Mouse (Mus musculus) megakaryocyte, embryonic 14.5 days (primary cell): ENCODE measurements around the gene Tnfrsf12a. TPM values are rescaled to one million over a fixed set of nuclear protein-coding genes. Genes with fewer than 3 reads are reported as not detected.

Experiments used
- H3K27me3 ChIP-seq: replicated peaks from 2 replicates; pipeline ENCODE3; 2012; ENCODE audit warnings: inconsistent platforms
- H3K36me3 ChIP-seq: replicated peaks from 2 replicates; pipeline ENCODE3; 2012; ENCODE audit warnings: low read length, inconsistent platforms, mixed read lengths
- H3K4me1 ChIP-seq: 2 replicates; pipeline ENCODE4 v1.6.1; 2012; ENCODE audit warnings: inconsistent platforms
- H3K4me3 ChIP-seq: replicated peaks from 2 replicates; pipeline ENCODE3; 2012; ENCODE audit warnings: moderate library complexity, mild to moderate bottlenecking, inconsistent platforms
- H3K9me3 ChIP-seq: 2 replicates; pipeline ENCODE4 v1.6.1; 2012; ENCODE audit warnings: inconsistent platforms
- FLI1 ChIP-seq: IDR thresholded peaks from 2 replicates; pipeline ENCODE4 v1.6.1; 2012; ENCODE audit warnings: low read length, inconsistent platforms, mixed read lengths
- GATA1 ChIP-seq: IDR thresholded peaks from 3 replicates; pipeline ENCODE4 v1.6.1; 2012; ENCODE audit warnings: mixed read lengths, low read length, inconsistent platforms, borderline replicate concordance
- polyA plus RNA-seq: library from polyadenylated mRNA; stranded (reverse); fragments of >175 nt; gene quantifications from 2 replicates; pipeline ENCODE4 v1.2.3, GENCODE M21; 2012; ENCODE audit warnings: low replicate concordance; ENCODE audit not compliant: insufficient read depth

The Tnfrsf12a gene
- polyA plus RNA-seq, 1 experiment: 3.1 TPM

- Histone ChIP-seq H3K36me3 (no peaks in the 10 kb centered on the region), H3K4me1 (peaks cover 8% of the 10 kb centered on the region), H3K4me3 (no peak overlapping the region), H3K27me3 (peaks cover 64% of the 10 kb centered on the region), H3K9me3 (no peaks in the 10 kb centered on the region)
- no peak for TF ChIP-seq FLI1
- TF ChIP-seq GATA1: no peak
Measured at GRCm38 (mm10) chr17:23704741-23705140, 27.5 kb upstream of the Tnfrsf12a start.

GRCm38 (mm10) chr17:23703301-23703700 is 26.0 kb upstream of the Tnfrsf12a start:
- H3K4me3 ChIP-seq: no peak overlapping the region
- no peaks in the 10 kb centered on the region for H3K9me3 ChIP-seq
- TF ChIP-seq GATA1 (no peak), FLI1 (no peak)
- peaks cover 15% of the 10 kb centered on the region for H3K4me1 ChIP-seq
- peaks cover 69% of the 10 kb centered on the region for H3K27me3 ChIP-seq
- H3K36me3 ChIP-seq: no peaks in the 10 kb centered on the region

GRCm38 (mm10) chr17:23700079-23700478 is 22.8 kb upstream of the Tnfrsf12a start:
- Histone ChIP-seq H3K4me1 (peaks cover 17% of the 10 kb centered on the region), H3K36me3 (no peaks in the 10 kb centered on the region), H3K9me3 (no peaks in the 10 kb centered on the region), H3K4me3 (peak overlapping the region; percentile 93), H3K27me3 (peaks cover 66% of the 10 kb centered on the region)
- TF ChIP-seq GATA1: no peak
- TF ChIP-seq FLI1: no peak

GRCm38 (mm10) chr17:23699131-23700077 is 22.1 kb upstream of the Tnfrsf12a start:
- Histone ChIP-seq H3K27me3 (peaks cover 67% of the 10 kb centered on the region), H3K4me3 (peak overlapping the region; percentile 93)

GRCm38 (mm10) chr17:23695801-23696200 is 18.5 kb upstream of the Tnfrsf12a start:
- H3K9me3 ChIP-seq: no peaks in the 10 kb centered on the region
- TF ChIP-seq GATA1 (no peak), FLI1 (no peak)
- no peaks in the 10 kb centered on the region for H3K36me3 ChIP-seq
- H3K4me1 ChIP-seq: peaks cover 28% of the 10 kb centered on the region
- H3K27me3 ChIP-seq: peaks cover 54% of the 10 kb centered on the region
- no peak overlapping the region for H3K4me3 ChIP-seq

More at GRCm38 (mm10) chr17:23699131-23700077, 22.1 kb upstream of the Tnfrsf12a start:
- TF ChIP-seq FLI1 (no peak), GATA1 (no peak)
- H3K4me1 ChIP-seq: peaks cover 23% of the 10 kb centered on the region
- no peaks in the 10 kb centered on the region for H3K36me3 ChIP-seq
- no peaks in the 10 kb centered on the region for H3K9me3 ChIP-seq

- peaks cover 42% of the 10 kb centered on the region for H3K27me3 ChIP-seq
- peaks cover 19% of the 10 kb centered on the region for H3K4me1 ChIP-seq
- no peaks in the 10 kb centered on the region for H3K9me3 ChIP-seq
- TF ChIP-seq GATA1: no peak
- TF ChIP-seq FLI1: no peak
- no peak overlapping the region for H3K4me3 ChIP-seq
- H3K36me3 ChIP-seq: no peaks in the 10 kb centered on the region
Measured at GRCm38 (mm10) chr17:23694491-23694890, 17.2 kb upstream of the Tnfrsf12a start.

GRCm38 (mm10) chr17:23683856-23684672 is 6.8 kb upstream of the Tnfrsf12a start, which contains the start of gene Cldn9:
TSS of gene Cldn9 (minus strand) at chr17:23684026.
- peaks cover 59% of the 10 kb centered on the region for H3K27me3 ChIP-seq
- H3K36me3 ChIP-seq: no peaks in the 10 kb centered on the region
- H3K4me3 ChIP-seq: peak within 1 kb of the TSS; percentile 30
- H3K4me1 ChIP-seq: peaks cover 27% of the 10 kb centered on the region
- H3K9me3 ChIP-seq: 0 out of 2 replicates have a peak, but pooled peaks cover 3% of the 10 kb centered on the region
- TF ChIP-seq GATA1 (no peak), FLI1 (no peak)

GRCm38 (mm10) chr17:23683226-23683625 is 6.0 kb upstream of the Tnfrsf12a start:
- H3K9me3 ChIP-seq: 0 out of 2 replicates have a peak, but pooled peaks cover 3% of the 10 kb centered on the region
- H3K27me3 ChIP-seq: peaks cover 65% of the 10 kb centered on the region
- peaks cover 27% of the 10 kb centered on the region for H3K4me1 ChIP-seq
- peak overlapping the region; percentile 30 for H3K4me3 ChIP-seq
- no peak for TF ChIP-seq FLI1
- TF ChIP-seq GATA1: no peak
- no peaks in the 10 kb centered on the region for H3K36me3 ChIP-seq

GRCm38 (mm10) chr17:23682530-23682929 is 5.3 kb upstream of the Tnfrsf12a start:
- Histone ChIP-seq H3K36me3 (no peaks in the 10 kb centered on the region), H3K9me3 (0 out of 2 replicates have a peak, but pooled peaks cover 3% of the 10 kb centered on the region), H3K27me3 (peaks cover 65% of the 10 kb centered on the region), H3K4me3 (no peak overlapping the region), H3K4me1 (peaks cover 31% of the 10 kb centered on the region)
- TF ChIP-seq GATA1 (no peak), FLI1 (no peak)
